Mouse (Mus musculus) kidney, adult 2 months (tissue): ENCODE measurements around the gene Zfp385c. TPM values are rescaled to one million over a fixed set of nuclear protein-coding genes. Genes with fewer than 3 reads are reported as not detected.

Experiments used
- DNase-seq: peaks from one replicate; pipeline ENCODE4 v3.0.0; 2021
- H3K27ac ChIP-seq: fragments of 200-500 bp; 2 replicates; pipeline ENCODE4 v1.5.1; 2012; ENCODE audit warnings: low read depth, low read length, control low read depth, inconsistent platforms; ENCODE audit not compliant: insufficient read depth
- H3K27me3 ChIP-seq: fragments of 200-500 bp; replicated peaks from 2 replicates; pipeline ENCODE4 v1.6.1; 2012; ENCODE audit warnings: mild to moderate bottlenecking, moderate library complexity, low read length, inconsistent platforms; ENCODE audit not compliant: control insufficient read depth, insufficient read depth
- H3K36me3 ChIP-seq: fragments of 200-500 bp; 2 replicates; pipeline ENCODE4 v1.6.1; 2012; ENCODE audit warnings: mild to moderate bottlenecking, moderate library complexity, low read length, inconsistent platforms; ENCODE audit not compliant: control insufficient read depth, insufficient read depth
- H3K4me1 ChIP-seq: fragments of 200-500 bp; 2 replicates; pipeline ENCODE4 v1.6.1; 2011; ENCODE audit warnings: low read length; ENCODE audit not compliant: control insufficient read depth, insufficient read depth
- H3K4me3 ChIP-seq: fragments of 200-500 bp; 2 replicates; pipeline ENCODE4 v1.5.1; 2011; ENCODE audit warnings: mild to moderate bottlenecking, low read depth, low read length, control low read depth; ENCODE audit not compliant: insufficient read depth
- CTCF ChIP-seq: fragments of 200-500 bp; conservative IDR thresholded peaks from 2 replicates; pipeline ENCODE4 v1.5.1; 2011; ENCODE audit warnings: low read depth, mild to moderate bottlenecking, control low read depth, low read length, moderate library complexity, mixed read lengths; ENCODE audit not compliant: insufficient read depth, insufficient read length
- POLR2A ChIP-seq: fragments of 200-500 bp; IDR thresholded peaks from one replicate; pipeline ENCODE4 v1.6.1; 2011; ENCODE audit warnings: low read depth, low read length, control low read depth
- WGBS: fragments of 180-500 bp; shearing (Covaris S2); methylation state at CpG from one replicate; pipeline ENCODE4 v1.1.7; 2018; 5-methylcytosine and 5-hydroxymethylcytosine counted together
- polyA plus RNA-seq: library from polyadenylated mRNA; depleted of rRNA; stranded (reverse); fragments of >200 nt; gene quantifications from 2 replicates; pipeline ENCODE4 v1.2.3, GENCODE M21; 2012

The Zfp385c gene
- polyA plus RNA-seq, 1 experiment, result 0.34 TPM

GRCm38 (mm10) chr11:100703366-100703765 lies 11.1 kb upstream of the Zfp385c start:
- H3K27me3 ChIP-seq, result no peaks in the 10 kb centered on the region
- H3K36me3 ChIP-seq, result no peaks in the 10 kb centered on the region
- TF ChIP-seq CTCF, result no peak
- TF ChIP-seq POLR2A, result no peak
- no peak overlapping the region for H3K27ac ChIP-seq
- DNase-seq, result peak; percentile 80
- 46% methylated on average over 11 of the region's 11 CpGs for WGBS
- peaks cover 7% of the 10 kb centered on the region for H3K4me1 ChIP-seq
- peak overlapping the region; percentile 48; the same call in 1 of the 2 replicates for H3K4me3 ChIP-seq

DNA sequence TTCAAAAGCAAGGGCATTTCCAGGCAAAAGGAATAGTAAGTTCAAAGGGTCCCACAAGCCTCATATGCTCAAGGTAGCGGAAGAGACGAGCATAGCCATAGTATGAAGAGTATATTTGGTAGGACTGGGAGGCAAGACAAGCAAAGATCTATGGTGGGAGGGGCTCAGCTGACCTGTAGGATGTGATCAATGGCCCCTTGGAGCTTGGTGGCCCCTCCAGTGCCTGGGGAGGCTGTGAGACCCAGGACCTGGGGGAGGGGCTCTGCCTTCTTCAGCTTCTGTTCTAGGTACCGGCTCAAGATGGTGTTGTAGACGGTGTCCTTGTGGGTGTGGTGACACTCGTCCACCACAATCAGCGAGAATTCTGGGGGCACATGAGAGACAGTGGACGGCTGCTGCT lies 10.7 kb upstream of the Zfp385c start:
- no peak for TF ChIP-seq CTCF
- no peak for TF ChIP-seq POLR2A
- no peak overlapping the region for H3K27ac ChIP-seq
- H3K36me3 ChIP-seq, result no peaks in the 10 kb centered on the region
- WGBS, result 46% methylated on average over 7 of the region's 7 CpGs
- no peaks in the 10 kb centered on the region for H3K27me3 ChIP-seq
- peak overlapping the region; percentile 31; the same call in 1 of the 2 replicates for H3K4me3 ChIP-seq
- no peak for DNase-seq
- peaks cover 7% of the 10 kb centered on the region for H3K4me1 ChIP-seq

DNA sequence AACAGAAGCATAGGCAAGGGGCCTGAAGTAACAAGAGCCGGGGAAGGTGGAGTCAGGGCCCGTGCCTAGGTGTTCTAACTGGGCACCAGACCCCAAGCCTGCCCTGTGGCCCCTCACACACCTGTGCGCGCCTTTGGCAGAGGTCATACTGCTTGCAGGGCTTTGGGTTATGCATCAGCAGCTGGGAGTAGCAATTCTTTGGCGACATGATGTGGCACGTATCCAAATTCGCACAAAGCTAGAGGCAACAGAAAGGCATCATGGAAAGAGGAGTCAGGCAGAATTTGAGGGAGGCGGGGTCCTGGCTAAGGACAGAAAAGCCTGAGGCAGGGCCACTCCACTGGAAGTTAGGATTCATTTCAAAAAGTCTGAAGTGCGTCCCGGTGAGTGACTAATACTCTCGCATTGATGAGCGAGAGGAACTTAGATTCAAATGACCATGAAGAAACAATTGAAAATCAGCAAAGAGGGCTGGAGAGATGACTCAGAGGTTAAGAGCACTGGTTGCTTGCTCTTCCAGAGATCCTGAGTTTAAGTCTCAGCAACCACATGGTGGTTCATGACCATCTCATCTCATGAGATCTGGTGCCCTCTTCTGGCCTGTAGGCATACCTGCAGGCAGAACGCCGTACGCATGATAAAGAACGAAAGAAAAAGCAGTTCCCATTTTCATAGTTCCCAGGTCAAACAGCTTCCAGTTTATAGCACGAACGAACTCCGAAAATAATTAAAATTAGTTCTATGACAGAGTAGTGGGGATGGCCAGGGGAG lies 10.0 kb upstream of the Zfp385c start:
- Histone ChIP-seq H3K4me3 (peak overlapping the region; percentile 31; the same call in 1 of the 2 replicates), H3K36me3 (no peaks in the 10 kb centered on the region), H3K4me1 (peaks cover 7% of the 10 kb centered on the region), H3K27me3 (no peaks in the 10 kb centered on the region), H3K27ac (no peak overlapping the region)
- DNase-seq, result peak; percentile 77
- TF ChIP-seq POLR2A (no peak), CTCF (peak; percentile 97)
- WGBS, result 33% methylated on average over 19 of the region's 19 CpGs

DNA sequence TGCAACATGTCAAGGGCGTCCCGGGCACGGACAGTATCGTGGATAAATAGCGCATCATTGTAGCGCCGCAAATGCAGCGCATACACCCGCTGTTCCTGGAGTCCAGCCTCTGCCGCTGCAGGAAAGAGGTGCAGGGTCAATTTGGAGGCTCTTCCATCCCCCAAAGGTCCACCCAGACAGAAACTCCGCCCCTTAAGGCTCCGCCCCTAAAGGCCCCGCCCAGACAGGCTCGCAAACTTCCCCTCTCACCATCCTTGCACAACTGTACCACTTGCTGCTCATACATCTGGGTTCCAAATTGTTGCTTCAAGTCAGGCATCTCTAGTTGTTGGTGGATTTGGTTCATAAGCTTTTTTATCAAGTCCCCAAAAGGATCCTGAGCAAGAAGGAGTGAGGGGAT lies 9.0 kb upstream of the Zfp385c start:
- Histone ChIP-seq H3K27me3 (no peaks in the 10 kb centered on the region), H3K4me1 (peaks cover 7% of the 10 kb centered on the region), H3K27ac (no peak overlapping the region), H3K4me3 (no peak overlapping the region), H3K36me3 (no peaks in the 10 kb centered on the region)
- DNase-seq, result peak; percentile 58
- no peak for TF ChIP-seq CTCF
- no peak for TF ChIP-seq POLR2A
- WGBS, result 13% methylated on average over 14 of the region's 14 CpGs

DNA sequence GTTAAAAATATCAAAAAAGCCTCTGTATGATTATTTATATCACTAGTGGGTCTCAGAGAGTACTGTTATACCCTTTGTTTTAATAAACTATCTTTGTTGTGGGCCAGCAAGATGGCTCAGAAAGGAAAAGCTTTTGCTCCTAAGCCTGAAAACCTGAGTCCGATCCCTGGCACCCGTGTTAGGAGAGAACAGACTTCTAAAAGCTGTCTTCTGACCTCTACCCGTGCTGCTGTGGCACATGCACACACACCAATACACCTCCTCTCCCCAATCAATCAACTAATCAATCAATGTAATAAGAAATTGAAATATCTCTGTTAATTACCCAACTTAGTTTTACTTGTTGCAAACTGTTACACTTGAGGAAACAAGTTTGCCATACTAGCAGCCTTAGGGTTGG lies 8.5 kb upstream of the Zfp385c start:
- H3K27me3 ChIP-seq, result no peaks in the 10 kb centered on the region
- no peak overlapping the region for H3K4me3 ChIP-seq
- peaks cover 7% of the 10 kb centered on the region for H3K4me1 ChIP-seq
- no peaks in the 10 kb centered on the region for H3K36me3 ChIP-seq
- H3K27ac ChIP-seq, result no peak overlapping the region
- WGBS, result 78% methylated on average over 3 of the region's 3 CpGs
- TF ChIP-seq CTCF, result no peak
- TF ChIP-seq POLR2A, result no peak
- no peak for DNase-seq

DNA sequence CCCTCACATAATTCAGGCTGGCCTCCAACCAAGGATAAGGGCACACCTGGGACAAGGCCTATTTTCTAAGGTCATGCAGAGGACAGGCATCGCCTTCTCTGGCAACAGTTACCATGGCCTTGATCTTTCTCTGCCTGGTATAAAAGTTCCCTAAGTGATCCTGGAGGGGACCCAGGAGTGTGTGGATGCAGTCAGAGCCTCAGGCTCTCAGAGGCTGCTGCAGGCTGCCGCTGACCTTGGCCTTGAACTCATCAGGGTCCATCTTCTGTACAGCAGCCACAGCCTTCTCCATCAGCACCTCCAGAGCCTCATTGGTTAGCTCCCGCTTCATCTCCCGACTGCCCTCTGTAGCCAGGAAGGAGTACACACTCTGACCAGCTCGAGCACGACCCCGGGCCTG lies 5.7 kb upstream of the Zfp385c start:
- Histone ChIP-seq H3K27ac (no peak overlapping the region), H3K36me3 (no peaks in the 10 kb centered on the region), H3K4me1 (peaks cover 3% of the 10 kb centered on the region), H3K4me3 (no peak overlapping the region), H3K27me3 (no peaks in the 10 kb centered on the region)
- no peak for DNase-seq
- TF ChIP-seq POLR2A (no peak), CTCF (no peak)
- 79% methylated on average over 7 of the region's 7 CpGs for WGBS

DNA sequence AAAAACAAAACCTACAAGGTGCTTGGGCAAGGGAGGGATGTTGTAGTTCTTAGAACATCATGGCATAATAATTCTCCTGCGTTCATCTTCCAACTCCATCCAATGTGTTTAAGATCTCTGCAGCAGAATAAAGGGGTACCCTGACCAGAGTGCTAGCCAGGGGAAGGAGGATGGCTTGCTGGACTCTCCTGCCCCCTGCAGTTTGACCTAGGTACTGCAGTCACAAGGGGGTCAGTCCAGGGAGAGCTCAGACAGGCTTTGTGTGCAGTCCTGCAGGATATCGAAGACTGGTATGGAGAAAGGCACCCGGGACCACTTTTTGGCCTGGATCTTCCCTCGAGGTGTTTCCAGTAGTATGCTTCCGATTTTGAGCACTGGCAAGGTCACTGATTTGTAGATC lies 2.7 kb upstream of the Zfp385c start:
- Histone ChIP-seq H3K27me3 (no peaks in the 10 kb centered on the region), H3K27ac (no peak overlapping the region), H3K4me3 (no peak overlapping the region), H3K4me1 (0 out of 2 replicates have a peak, but pooled peaks cover 3% of the 10 kb centered on the region), H3K36me3 (no peaks in the 10 kb centered on the region)
- DNase-seq, result peak; percentile 71
- TF ChIP-seq POLR2A, result no peak
- TF ChIP-seq CTCF, result peak; percentile 89
- WGBS, result 31% methylated on average over 5 of the region's 5 CpGs
